Mouse (Mus musculus): Measurements from ENCODE around the gene Uts2.
A peak's percentile ranks its signal among the peaks of the same experiment; 100 is the strongest.

Gene Uts2

DNA sequence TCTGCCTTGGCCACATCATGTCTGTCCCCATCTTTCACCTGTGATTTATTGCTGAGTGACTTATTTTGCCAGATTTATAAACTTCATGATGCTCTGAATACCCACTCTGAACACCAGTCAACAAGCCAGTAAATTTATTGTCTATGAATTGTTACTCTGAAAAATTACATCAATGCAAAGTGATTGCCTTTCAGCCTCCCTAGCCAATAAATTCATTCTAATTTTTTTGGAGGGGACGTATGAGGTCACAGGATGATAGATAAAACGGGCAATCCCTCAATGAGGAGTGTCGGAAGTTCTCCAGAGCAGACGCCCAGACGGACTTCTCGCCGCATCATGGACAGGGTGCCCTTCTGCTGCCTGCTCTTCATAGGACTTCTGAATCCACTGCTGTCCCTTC is at the start of gene Uts2:
Uts2 (plus strand) TSS at position 301 of the 400 bp plus-strand sequence.
- DNase-seq (ENCODE audit: low read depth, low spot score): no peak

DNA sequence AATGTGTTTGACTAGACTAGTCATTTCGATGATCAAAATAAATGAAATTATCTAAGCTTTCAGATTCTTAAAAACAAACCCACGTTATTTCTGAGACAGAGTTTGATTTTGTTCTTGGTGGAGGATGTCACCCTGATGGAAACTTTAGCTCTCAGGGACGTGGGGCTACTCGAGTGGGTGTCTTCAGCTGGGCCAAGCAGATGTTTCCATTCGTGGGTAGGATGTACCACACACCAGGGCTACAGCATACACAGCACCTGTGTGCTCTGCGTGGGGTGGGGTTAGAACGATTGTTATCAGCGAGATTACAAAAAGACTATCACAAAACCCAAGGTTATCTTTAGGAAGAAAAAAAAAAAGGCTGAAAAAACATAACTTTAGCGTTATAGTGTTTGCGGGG is 45.9 kb upstream of the Uts2 start:
- no peak for DNase-seq (ENCODE audit: low read depth, low spot score)

DNA sequence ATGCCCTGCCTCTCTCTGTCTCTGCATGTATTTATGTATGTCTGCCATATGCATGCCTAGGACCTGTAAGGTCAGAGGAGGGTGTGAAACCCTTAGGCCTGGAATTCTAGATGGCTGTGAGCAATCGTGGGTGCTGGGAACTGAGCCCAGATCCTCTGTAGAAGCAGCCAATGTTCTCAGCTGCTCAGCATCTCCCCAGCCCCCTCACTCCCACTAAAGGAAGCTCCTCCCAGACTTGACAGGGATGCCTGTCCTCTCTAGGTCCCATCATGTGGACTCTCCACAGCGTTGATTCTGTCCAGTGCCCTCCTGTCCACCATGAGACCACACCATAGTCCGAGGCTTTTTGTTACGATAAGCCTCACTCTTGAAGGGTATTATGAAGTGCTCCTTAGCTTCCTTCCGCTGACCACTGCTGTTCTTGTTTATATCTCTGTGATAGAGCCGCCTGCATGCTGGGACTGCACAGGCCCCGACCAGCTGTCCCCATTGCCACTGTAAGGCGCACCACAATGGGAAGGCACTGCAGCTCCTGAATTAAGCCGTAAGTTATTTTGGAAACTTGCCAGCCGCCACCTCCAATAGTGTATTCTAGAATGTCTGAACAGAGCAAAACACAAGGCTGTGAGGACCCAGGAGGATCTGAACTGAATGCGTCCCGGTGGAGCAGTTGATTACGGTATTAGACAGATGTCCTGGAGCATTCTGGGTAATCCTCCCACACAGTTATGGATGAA is 40.4 kb upstream of the Uts2 start:
- no peak for DNase-seq (ENCODE audit: low read depth, low spot score)

DNA sequence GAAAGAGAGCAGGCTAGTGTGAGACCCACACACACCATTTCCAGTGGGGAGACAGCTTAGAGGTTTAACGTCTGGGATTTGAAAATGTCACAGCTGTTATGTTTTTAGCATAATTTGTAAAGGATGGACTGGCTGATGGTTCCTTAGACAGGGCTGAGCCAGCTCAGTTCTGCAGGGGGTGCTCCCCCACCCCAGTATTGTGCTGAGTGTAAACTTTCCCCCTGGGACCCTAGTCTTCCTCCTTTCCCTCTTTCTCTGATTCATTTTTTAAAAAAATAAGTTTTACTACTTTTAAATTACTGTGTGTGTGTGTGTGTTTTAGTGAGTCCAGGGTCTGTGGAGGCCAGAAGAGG is 39.8 kb upstream of the Uts2 start:
- no peak for DNase-seq (ENCODE audit: low read depth, low spot score)

DNA sequence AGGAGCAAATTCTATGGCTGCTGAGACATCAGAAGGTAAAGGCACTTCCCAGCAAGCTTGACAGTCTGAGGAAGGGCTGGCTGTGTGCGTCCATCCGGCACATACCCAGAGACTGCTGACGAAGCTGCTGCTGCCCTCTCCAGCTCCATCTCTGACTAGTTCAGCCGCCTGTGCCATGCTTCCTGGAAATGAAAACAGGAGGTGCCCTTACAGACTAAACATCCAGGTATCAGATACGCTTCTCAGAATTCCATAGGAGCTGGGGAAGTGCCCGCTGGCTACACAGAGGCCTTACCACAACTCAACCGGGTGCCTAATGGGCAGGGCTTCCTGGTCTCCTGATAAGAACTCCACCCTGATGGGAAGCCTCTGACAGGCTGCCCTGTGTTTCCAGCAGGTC is 38.4 kb upstream of the Uts2 start:
- no peak for DNase-seq (ENCODE audit: low read depth, low spot score)

DNA sequence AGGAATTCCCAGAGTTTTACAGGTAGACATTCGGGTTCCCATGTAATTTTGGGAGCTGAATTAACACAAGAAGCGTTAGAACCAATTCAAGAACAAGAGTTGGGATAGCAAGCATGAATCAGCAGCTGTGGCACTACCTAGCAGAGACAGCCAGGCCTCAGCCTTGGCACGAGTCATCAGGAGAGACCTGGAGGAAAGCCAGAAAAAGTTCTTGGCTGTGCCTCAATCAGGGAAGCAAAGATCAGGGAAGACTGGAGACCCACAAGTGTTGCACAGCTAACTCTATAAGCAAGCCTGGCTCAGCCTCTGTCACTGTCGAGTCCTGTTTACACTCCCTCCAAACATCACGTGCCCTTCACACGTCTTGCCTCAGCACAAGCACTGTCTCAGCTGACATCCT is 34.7 kb upstream of the Uts2 start:
- no peak for DNase-seq (ENCODE audit: low read depth, low spot score)

DNA sequence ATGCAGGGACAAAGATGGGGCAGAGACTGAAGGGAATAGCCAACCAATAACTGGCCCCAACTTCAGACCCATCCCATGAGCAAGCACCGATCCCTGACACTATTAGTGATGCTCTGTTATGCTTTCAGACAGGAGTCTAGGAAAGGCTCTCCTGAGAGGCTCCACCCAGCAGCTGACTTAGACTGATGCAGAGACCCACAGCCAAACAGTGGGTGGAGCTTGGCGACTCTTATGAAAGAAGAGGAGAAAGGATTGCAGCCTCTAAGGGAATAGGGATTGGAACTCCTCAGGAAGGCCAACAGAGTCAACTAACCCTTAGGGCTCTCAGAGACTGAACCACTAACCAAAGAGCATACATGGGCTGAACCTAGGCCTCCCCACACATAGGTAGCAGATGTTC is 33.2 kb upstream of the Uts2 start:
- no peak for DNase-seq (ENCODE audit: low read depth, low spot score)

DNA sequence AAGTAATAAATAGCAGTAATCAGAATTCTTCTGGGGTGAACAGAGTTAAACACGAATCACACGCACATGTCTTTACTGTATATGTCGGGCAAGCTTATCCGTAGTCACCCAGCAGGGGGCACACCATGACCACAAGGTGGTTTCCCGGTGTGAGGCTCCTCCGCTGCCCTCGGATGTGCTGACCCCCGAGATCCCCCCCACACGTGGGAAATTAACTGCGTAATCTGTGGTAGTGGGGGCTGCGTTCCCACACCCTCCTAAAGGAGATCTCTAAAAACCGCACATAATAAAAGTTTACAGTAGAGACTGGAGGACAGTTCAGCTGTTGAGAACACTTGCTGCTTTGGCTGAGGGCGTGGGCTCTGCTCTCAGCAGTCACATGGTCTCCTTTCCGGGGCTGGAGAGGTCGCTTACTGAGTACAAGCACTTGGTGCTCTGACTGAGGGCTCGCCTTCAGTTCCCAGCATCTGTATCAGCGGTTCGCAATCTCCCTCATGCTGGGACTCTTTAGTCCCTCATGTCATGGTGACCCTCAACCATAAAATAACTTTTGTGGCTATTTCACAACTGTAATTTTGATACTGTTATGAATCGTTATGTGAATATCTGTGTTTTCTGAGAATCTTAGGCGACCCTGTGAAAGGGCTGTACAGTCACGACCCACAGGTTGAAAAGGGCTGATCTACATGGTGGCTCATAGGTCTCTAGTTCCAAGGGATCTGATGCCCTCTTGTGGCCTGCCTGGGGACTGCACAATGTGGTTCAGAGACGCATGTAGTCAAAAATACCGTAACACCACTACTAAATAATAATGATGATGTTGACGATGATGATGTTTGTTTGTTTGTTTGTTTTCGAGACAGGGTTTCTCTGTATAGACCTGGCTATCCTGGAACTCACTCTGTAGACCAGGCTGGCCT is 32.0 kb upstream of the Uts2 start:
- DNase-seq (ENCODE audit: low read depth, low spot score): peak; percentile 68

DNA sequence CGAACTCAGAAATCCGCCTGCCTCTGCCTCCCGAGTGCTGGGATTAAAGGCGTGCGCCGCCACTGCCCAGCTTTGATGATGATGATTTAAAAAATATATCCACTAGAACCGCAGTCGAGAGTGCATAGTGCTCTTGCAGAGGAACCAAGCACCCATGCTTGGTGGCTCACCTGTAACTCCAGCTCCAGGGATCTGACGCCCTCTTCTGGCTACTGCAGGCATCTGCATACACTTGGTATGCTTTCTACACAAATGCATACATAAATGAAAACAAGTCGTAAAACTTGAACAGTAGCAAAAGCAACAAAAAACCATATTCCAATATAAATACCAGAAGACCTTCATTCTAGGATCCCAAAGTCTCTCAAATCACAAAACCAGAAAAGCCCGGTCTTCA is 31.3 kb upstream of the Uts2 start:
- DNase-seq (ENCODE audit: low read depth, low spot score): no peak

DNA sequence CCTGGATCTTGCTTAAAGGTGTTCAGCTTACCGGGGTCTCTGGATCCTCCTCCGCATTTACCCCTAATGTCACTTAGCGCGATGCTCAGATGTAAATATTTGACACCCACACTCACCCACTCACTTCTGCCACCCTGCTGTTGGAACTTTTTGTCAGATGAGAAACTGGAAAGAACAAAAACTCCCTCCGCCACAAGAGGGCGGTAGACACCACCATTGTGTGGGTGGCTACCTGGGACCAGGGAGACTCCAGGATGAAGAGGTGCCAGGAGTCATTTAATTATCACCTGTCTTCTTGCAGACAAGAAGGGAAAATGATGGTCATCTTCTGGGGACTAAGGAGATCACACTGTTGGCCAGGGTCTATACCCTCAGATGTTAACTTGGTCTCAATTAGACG is 30.3 kb upstream of the Uts2 start:
- no peak for DNase-seq (ENCODE audit: low read depth, low spot score)

DNA sequence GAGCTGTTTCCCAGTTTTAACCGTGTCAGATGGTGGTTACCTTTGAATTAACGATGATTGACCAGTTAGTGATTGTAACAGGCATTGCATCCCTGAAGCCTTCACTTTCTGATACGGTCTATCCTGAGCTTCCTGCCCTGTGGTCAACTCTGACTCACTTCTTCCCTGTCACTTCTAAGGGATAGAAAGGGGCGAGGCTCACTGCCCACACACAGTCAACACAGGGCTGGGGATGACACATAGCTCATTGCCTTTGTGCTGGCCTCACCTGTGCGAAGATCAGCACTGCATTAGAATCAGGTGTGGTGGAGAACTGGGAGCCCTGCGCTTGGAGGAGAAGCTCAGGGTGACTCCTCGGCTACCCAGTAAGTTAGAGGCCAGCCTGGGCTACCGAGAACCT is 27.9 kb upstream of the Uts2 start:
- DNase-seq (ENCODE audit: low read depth, low spot score): no peak

DNA sequence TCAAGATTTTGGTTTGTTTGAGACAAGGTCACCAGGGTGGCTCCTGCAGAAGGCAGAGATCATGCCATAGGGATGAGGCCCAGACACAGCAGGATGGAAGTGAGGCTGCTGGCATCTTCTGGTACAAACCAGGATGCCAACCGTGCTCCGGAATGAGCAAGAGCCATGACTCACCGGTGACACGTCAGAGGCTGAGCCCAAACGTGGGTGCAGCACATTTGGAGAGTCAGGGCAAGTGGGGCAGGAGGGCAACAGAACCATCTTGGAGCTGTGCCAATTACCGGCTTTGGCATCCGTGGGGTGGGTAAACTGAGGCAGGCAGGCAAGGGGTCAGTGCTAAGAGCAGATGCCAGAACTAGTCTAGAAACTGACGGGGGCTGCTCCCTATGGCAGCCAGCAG is 23.6 kb upstream of the Uts2 start:
- DNase-seq (ENCODE audit: low read depth, low spot score): no peak

DNA sequence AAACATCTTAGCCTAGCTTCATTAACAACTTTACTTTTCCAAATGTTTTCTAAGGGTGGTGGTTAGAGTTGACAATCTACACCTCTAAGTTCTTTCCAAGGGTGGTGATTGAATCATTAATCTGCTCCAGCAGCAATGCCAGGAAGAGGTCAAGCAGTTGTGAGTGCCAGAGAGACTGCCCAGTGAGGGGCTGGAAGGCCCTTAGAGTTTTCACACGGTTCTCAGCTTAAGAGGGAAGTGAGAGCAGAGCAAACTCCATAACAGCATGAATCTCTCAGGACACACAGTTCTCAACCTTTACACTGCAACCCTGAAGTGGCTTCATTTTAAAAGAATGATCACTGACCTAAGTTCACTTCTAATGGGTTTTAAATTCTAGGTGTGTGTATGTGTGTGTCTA is 21.8 kb upstream of the Uts2 start:
- no peak for DNase-seq (ENCODE audit: low read depth, low spot score)

DNA sequence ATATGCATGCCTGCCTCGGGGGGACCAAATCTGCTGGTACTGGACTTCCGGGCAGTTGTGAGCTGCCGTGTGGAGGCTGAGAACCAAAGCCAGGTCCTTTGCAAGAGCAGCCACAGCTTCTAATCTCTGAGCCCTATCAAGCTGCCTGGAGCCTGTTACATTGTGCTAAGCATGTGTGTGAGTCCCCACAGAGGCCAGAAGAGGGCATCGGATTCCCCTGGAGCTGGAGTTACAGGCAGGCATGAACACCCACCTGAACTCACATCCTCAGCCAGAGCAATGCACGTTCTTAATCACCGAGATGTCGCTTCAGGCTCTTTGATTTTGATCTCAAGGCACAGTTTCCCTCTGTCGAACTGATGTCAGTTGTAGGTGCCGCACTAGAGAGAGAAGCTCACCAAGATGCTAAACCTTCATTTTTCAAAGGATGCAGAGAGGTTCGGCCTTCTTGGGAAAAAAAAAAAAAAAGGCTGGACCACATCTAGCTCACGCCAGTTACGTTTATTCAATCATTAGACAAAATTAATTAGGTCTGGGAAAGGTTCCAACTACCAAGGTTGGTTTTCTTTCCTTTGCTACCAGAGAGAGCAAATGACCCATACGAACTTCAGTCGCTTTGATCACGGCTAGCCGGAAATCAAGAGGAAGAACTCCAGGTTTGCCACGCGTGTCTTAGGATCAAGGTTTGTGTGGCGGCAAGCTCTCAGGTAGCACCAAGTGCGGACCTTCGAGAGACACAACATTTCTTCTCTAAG is 18.6 kb upstream of the Uts2 start:
- DNase-seq (ENCODE audit: low read depth, low spot score): no peak

DNA sequence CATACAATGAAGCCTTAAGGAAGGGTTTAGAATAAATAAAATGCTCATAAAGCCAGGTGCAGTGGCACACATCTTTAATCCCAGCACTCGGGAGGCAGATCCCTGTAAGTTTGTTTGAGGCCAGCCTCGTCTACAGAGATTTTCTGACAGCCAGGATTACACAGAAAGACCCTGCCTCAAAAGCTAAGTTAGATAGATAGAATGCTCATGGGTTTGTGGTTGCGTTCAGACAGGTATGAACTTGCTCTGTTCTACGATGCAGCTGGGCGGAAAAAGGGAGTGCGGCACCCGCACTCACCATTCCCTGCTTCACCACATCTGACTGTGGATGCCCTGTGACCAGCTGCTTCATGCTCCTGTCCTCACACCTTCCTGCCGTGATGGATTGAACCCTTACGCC is 17.4 kb upstream of the Uts2 start:
- DNase-seq (ENCODE audit: low read depth, low spot score): no peak

DNA sequence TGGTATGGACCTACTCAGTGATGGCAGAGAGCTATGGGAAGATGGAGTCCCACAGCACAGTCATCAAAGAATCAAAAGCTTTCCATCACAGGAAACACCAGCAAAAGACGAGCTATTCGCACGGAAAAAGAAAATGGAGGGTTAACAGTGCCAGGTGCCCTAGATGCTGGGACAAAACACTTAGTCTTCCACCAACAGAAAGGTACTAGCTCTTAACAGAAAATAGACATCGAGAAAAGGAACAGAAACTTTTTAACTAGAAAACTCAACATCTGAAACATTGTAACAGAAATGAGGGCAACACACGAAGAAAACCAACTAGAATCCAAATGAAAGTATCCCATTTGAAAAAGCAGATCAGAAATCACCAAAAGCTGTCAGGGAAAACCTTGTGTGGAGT is 16.7 kb upstream of the Uts2 start:
- DNase-seq (ENCODE audit: low read depth, low spot score): no peak

DNA sequence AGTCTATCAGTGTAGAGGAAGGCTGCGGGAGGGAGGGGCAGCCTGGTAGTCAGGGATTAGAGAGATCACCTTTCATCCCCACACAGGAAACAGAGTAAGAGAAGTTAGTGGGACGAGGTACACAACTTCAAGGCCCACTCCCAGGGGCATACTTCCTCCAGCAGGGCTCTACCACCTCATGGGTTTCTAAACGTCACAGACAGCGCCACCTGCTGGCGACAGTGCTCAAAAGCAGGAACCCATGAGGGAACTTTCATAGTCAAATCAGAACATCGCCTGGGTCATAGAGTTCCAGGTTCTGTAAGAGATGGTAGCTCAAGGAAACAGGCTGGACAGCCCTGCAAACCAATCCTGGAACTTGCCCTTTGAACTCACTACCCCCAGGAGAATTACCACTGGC is 6.7 kb upstream of the Uts2 start:
- DNase-seq (ENCODE audit: low read depth, low spot score): no peak

DNA sequence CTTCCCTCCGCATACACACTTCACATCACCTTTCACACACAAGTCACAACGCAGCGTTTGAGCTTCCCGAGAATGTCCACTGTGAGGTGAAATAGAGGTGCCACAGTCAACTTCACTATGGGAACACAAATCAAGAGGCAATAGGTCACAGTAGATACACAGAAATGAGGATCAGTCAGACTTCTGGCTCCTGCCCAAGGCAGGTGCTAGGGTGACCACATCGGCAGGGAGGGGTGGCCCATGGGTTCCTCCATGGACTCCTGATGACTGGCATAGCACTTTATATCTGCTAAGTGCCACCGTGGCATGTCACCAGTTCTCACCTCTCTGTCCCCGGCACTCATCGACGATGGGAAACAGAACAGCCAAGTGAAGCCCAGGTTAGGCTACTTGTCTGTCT is 1.7 kb downstream of the Uts2 start:
- DNase-seq (ENCODE audit: low read depth, low spot score): no peak

DNA sequence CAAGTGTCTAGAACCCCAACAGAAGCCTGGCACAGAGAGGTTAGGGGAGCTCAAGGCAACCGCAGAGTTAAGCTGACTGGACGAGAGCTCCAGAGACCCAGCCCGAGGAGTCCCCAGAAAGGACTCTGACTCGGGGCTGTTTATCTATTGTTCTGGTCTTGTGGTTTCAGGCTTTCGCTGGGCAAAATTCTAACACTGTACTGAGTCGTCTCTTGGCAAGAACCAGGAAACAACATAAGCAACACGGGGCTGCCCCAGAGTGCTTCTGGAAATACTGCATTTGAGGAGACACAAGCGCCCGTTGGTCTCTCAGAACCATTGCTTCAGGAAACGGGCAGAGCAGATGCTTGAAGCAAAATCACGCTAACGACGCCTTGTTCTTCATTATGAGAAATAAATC is 4.5 kb downstream of the Uts2 start:
- no peak for DNase-seq (ENCODE audit: low read depth, low spot score)

DNA sequence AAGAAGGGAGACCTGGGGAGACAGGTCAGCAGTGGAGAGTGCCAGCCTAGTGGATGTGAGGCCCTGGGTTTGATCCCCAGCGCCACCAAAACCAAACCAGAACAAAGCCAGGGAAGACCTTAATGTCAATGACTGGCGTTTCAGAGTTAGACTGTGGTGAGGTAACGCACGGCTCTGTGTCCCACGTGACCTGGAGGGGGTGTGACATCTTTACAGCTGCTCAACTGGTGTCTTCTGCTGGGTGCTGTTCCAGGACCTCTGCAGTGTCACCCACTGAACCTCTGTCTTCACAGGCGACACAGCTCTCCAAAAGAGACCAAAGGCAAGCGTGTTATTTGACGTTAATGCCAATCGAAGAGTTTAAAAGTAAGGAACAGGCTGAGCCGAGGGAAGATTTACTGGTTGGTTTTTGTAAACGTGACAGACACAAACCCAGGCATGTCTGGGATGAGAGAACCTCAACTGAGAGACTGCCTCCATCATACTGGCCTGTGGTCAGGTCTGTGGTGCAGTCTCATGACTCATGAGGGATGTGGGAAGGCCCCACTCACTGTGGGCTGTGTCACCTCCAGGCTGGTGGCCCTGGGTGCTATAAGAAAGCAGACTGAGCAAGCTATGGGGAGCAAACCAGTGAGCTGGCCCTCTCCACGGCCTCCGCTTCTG is 8.9 kb downstream of the Uts2 start:
- DNase-seq (ENCODE audit: low read depth, low spot score): no peak

DNA sequence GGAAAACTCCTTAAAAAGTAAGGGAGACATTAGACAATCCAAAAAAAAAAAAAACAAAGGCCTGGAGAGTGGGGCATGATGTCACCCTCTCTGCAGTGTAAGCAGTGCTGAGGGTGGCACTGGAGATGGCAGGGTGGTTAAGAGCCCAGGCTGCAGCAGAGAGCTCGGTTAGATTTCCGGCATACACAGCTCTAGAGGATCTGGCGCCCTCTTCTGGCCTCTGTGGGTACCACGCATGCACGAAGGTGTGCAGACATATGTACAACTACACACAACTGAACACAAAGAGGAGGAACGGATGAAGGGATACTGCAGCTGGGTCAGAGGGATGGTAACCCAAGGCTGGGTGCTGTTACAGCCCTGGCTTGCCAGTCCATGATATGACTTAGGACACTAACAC is 10.0 kb downstream of the Uts2 start:
- DNase-seq (ENCODE audit: low read depth, low spot score): peak; percentile 9

DNA sequence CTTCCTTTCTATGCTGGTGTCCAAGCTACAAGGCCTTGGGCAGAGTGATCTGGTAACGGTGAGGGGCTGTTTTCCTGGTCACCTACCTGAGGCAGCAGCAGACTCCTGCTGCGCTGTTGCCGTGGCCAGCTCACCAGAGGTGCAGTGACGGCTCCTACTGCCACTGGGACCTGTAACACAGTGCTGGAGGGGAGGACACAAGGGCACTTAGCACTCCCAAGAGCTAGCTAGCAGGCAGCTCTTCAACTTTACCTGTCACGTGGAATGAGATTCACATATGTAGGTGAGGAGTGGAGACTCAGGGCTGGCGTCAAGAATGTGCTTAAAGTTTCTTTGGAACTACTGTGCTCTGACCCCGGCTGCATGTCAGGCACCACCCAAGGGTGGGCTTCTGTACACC is 13.4 kb downstream of the Uts2 start:
- no peak for DNase-seq (ENCODE audit: low read depth, low spot score)
